Mouse (Mus musculus) thymus, adult 2 months (tissue): ENCODE measurements around the gene Lpo.

Source experiments
- CTCF ChIP-seq: fragments of 200-500 bp; IDR thresholded peaks from 2 replicates; pipeline ENCODE4 v1.5.1; 2012; ENCODE audit warnings: mild to moderate bottlenecking, control low read depth, low read length, moderate library complexity, borderline replicate concordance; ENCODE audit not compliant: control insufficient read depth, poor library complexity, insufficient read depth; ENCODE audit errors: extremely low read depth
- POLR2A ChIP-seq: fragments of 200-500 bp; IDR thresholded peaks from 2 replicates; pipeline ENCODE4 v1.6.1; 2012; ENCODE audit warnings: mild to moderate bottlenecking, low read length, control low read depth, moderate library complexity; ENCODE audit not compliant: control insufficient read depth, poor library complexity, insufficient read depth; ENCODE audit errors: extremely low read depth

GRCm38 (mm10) chr11:87817443-87817773, 10.7 kb downstream of the Lpo start:
- TF ChIP-seq POLR2A: no peak
- no peak for TF ChIP-seq CTCF
